Mouse (Mus musculus) lung, postnatal 25 days (tissue): ENCODE data around the gene Gm8237.
"Not testable (repeated sequence)": the region's sequence is repeated elsewhere in the genome, so short reads cannot be mapped to it uniquely, and the experiment has no call there.

ENCODE experiments used
- DNase-seq: peaks from one replicate; pipeline ENCODE4 v3.0.0; 2022; ENCODE audit warnings: low spot score

The Gm8237 gene

DNA sequence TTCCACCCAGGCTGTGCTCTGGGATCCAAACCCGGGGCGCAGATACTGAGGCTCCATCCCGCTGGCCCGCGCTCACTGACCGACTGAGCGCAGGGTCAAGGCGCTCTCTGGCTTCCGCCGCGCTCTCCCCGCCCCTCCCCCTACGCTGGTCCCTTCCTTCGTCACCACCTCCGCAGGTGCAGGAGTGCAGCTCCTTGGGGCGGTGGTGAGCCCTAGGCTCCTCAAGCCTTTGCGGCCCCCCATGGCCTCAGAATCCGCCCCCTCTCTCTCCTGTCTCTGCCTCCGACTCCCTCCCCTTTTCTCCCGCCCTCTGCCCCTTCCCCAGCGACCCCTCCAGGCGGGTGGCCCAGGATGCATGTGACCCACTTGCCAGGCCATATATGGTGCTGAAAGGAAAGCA, at the start of gene Gm8237:
Gene Gm8237 (minus strand): TSS at position 142 of the 400 bp plus-strand sequence.
- not testable (repeated sequence) for DNase-seq

DNA sequence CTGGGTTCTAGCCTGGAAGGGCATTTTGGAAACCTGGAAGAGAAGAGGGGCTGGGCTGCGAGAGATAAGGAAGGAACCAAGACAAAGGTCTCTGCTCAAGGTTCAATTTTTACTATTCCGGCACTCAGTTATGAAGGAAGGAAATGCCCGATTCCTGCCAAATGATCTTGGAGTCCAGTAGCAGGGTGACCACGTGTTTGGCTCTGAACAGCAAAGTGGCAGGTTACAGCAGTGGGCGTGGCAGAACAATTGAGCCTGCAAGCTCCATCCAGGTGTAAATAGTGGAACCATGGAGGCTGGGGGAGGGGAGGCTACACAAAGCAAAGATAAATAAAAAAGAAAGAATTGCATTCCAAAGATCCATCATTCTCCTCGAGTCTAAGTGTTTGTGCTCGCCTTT, 43.1 kb upstream of the Gm8237 start:
- DNase-seq: not testable (repeated sequence)

DNA sequence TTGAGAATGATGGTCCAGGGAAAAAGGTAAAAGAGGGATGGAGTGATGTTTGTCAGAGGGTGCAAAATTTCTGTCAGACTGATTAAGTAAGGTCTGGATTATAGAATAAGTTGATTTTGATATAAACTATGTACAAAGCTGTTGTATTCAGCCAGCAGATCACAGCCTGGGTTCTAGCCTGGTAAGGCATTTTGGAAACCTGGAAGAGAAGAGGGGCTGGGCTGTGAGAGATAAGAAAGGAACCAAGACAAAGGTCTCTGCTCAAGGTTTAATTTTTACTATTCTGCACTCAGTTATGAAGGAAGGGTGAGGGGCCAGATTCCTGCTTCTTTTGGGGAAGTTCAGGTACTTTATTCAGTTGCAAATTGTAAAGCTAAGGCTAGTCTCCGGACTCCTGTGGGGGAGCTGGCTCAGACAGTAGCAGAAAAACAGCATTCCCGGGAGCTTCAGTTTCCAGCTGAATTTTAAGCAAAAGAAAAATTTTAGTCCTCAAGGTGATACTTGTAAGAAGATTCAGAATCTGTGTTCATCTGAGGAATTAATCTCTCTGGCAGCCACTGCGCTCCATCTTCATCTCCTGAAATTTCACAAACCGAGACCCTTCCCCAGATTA, 38.3 kb upstream of the Gm8237 start:
- not testable (repeated sequence) for DNase-seq

DNA sequence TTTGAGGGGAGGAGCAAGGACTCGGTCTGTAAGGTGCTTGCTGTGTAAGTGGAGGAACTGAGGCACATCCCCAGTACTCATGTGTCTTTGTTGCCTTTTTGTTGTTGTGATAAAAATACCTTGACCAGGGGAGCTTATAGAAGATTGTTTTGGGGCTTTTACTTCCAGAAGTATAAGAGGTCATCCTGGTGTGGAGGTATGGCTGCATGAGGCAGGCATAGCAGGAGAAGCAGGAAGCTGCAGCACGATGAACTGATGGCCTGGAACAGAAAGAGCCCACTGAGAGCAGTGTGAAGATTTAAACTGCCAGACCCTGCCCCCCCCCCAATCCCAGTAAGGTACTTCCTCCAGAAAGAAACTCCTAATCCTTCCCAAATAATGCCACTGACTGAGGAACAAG, 33.5 kb upstream of the Gm8237 start:
- not testable (repeated sequence) for DNase-seq

- DNase-seq: not testable (repeated sequence)
Measured at GRCm38 (mm10) chr14:5879791-5880190, 391 bp downstream of the Gm8237 start.

- DNase-seq: peak; percentile 2
Measured at GRCm38 (mm10) chr14:5879136-5879535, 1.0 kb downstream of the Gm8237 start.

GRCm38 (mm10) chr14:5855911-5856310, 24.3 kb downstream of the Gm8237 start:
- DNase-seq: not testable (repeated sequence)

- not testable (repeated sequence) for DNase-seq
Measured at GRCm38 (mm10) chr14:5830229-5830628, 50.0 kb downstream of the Gm8237 start, which contains the start of gene Gm3424. Gm3424 (minus strand) TSS chr14:5830329.

DNA sequence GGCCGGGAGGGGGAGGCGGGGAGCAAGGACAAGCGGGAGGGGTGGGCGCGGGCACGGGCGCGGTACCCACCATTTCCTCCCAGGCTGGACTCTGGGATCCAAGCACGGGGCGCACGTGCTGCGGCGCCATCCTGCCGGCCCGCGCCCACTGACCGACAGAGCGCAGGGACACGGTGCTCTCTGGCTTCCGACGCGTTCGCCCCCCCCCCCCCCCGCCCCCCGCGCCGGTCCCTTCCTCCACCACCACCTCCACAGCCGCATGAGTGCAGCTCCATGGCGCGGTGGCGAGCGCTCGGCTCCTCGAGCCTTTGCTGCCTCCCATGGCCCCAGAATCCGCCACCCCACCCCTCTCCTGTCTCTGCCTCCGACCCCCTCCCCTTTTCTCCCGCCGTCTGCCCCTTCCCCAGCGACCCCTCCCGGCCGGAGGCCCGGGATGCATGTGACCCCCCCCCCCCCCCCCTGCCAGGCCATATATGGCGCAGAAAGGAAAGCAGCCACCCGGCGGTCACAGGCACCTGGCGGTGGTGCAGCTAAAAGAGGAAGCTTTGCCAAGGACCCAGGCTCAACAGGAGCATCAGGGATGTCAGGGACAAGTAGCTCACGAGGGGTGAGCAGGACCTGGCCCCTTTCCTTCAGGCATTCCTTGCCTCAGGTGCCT, 67.4 kb downstream of the Gm8237 start:
- not testable (repeated sequence) for DNase-seq
